Mouse (Mus musculus): ENCODE measurements around the gene Kifc5b. TPM values are rescaled to one million over a fixed set of nuclear protein-coding genes. Genes with fewer than 3 reads are reported as not detected.
A peak's percentile ranks its signal among the peaks of the same experiment; 100 is the strongest.

Kifc5b gene
- polyA plus RNA-seq (2015; fragmentation: Nextera tagmentation; extraction: Ambion mirVana) = 9.0 and 12.9 TPM in 2 replicates

GRCm38 (mm10) chr17:26916711-26917482 is at the start of gene Kifc5b:
Kifc5b (plus strand) TSS chr17:26917091.
- Histone ChIP-seq H3K9ac (ENCODE audit: low read length) (peak within 1 kb of the TSS; percentile 75), H3K4me3 (ENCODE audit: low read length) (peak within 1 kb of the TSS; percentile 77), H3K27me3 (ENCODE audit: control insufficient read depth, insufficient read depth, low read depth, low read length) (no peaks in the 10 kb centered on the region), H3K4me1 (replicated peaks; ENCODE audit: control insufficient read depth, insufficient read depth, low read length) (peaks cover 7% of the 10 kb centered on the region; the same call in 1 of the 2 replicates), H3K4me2 (ENCODE audit: low read depth, low read length) (peak within 1 kb of the TSS; percentile 60), H3K9me3 (ENCODE audit: control insufficient read depth, low read length) (no peaks in the 10 kb centered on the region), H3K36me3 (ENCODE audit: control insufficient read depth, insufficient read depth, low read length) (peaks cover 7% of the 10 kb centered on the region), H3K27ac (ENCODE audit: low read length) (peak within 1 kb of the TSS; percentile 43; the same call in 1 of the 2 replicates)
- peak; percentile 100 for ATAC-seq (ENCODE audit: low read depth)
- under 1% methylated on average over 71 of the region's 72 CpGs for WGBS

GRCm38 (mm10) chr17:26868756-26869155 is 48.1 kb upstream of the Kifc5b start:
- Histone ChIP-seq H3K27ac (ENCODE audit: low read length) (no peak overlapping the region), H3K9me3 (ENCODE audit: control insufficient read depth, low read length) (no peaks in the 10 kb centered on the region), H3K27me3 (ENCODE audit: control insufficient read depth, insufficient read depth, low read depth, low read length) (no peaks in the 10 kb centered on the region), H3K4me1 (replicated peaks; ENCODE audit: control insufficient read depth, insufficient read depth, low read length) (peaks cover 6% of the 10 kb centered on the region; the same call in 1 of the 2 replicates), H3K4me3 (ENCODE audit: low read length) (no peak overlapping the region), H3K9ac (ENCODE audit: low read length) (no peak overlapping the region), H3K4me2 (ENCODE audit: low read depth, low read length) (no peak overlapping the region), H3K36me3 (ENCODE audit: control insufficient read depth, insufficient read depth, low read length) (no peaks in the 10 kb centered on the region)
- no peak for ATAC-seq (ENCODE audit: low read depth)
- 21% methylated on average over 5 of the region's 5 CpGs for WGBS

- Histone ChIP-seq H3K9me3 (ENCODE audit: control insufficient read depth, low read length) (no peaks in the 10 kb centered on the region), H3K36me3 (ENCODE audit: control insufficient read depth, insufficient read depth, low read length) (no peaks in the 10 kb centered on the region), H3K4me2 (ENCODE audit: low read depth, low read length) (no peak overlapping the region), H3K4me3 (ENCODE audit: low read length) (no peak overlapping the region), H3K27me3 (ENCODE audit: control insufficient read depth, insufficient read depth, low read depth, low read length) (no peaks in the 10 kb centered on the region), H3K9ac (ENCODE audit: low read length) (no peak overlapping the region), H3K27ac (ENCODE audit: low read length) (peak overlapping the region; percentile 70), H3K4me1 (replicated peaks; ENCODE audit: control insufficient read depth, insufficient read depth, low read length) (peaks cover 3% of the 10 kb centered on the region)
- 49% methylated on average over 3 of the region's 3 CpGs for WGBS
- ATAC-seq (ENCODE audit: low read depth) = peak; percentile 89
These were observed 44.0 kb upstream of the Kifc5b start for GRCm38 (mm10) chr17:26872870-26873269.

- 48% methylated on average over 8 of the region's 8 CpGs for WGBS
- H3K4me2 ChIP-seq (ENCODE audit: low read depth, low read length) = no peak overlapping the region
These were observed 43.4 kb upstream of the Kifc5b start for GRCm38 (mm10) chr17:26873502-26873901.

GRCm38 (mm10) chr17:26874542-26874941 is 42.3 kb upstream of the Kifc5b start:
- Histone ChIP-seq H3K4me1 (replicated peaks; ENCODE audit: control insufficient read depth, insufficient read depth, low read length) (peaks cover 3% of the 10 kb centered on the region), H3K36me3 (ENCODE audit: control insufficient read depth, insufficient read depth, low read length) (no peaks in the 10 kb centered on the region), H3K27ac (ENCODE audit: low read length) (no peak overlapping the region), H3K9me3 (ENCODE audit: control insufficient read depth, low read length) (no peaks in the 10 kb centered on the region), H3K4me2 (ENCODE audit: low read depth, low read length) (no peak overlapping the region), H3K9ac (ENCODE audit: low read length) (no peak overlapping the region), H3K4me3 (ENCODE audit: low read length) (no peak overlapping the region), H3K27me3 (ENCODE audit: control insufficient read depth, insufficient read depth, low read depth, low read length) (no peaks in the 10 kb centered on the region)
- WGBS = 72% methylated on average over 11 of the region's 11 CpGs
- no peak for ATAC-seq (ENCODE audit: low read depth)

More at GRCm38 (mm10) chr17:26873502-26873901, 43.4 kb upstream of the Kifc5b start:
- Histone ChIP-seq H3K36me3 (ENCODE audit: control insufficient read depth, insufficient read depth, low read length) (no peaks in the 10 kb centered on the region), H3K9ac (ENCODE audit: low read length) (no peak overlapping the region), H3K27me3 (ENCODE audit: control insufficient read depth, insufficient read depth, low read depth, low read length) (no peaks in the 10 kb centered on the region), H3K4me3 (ENCODE audit: low read length) (no peak overlapping the region), H3K27ac (ENCODE audit: low read length) (peak overlapping the region; percentile 70), H3K9me3 (ENCODE audit: control insufficient read depth, low read length) (no peaks in the 10 kb centered on the region), H3K4me1 (replicated peaks; ENCODE audit: control insufficient read depth, insufficient read depth, low read length) (peaks cover 3% of the 10 kb centered on the region)
- ATAC-seq (ENCODE audit: low read depth) = no peak; the same call in 1 of the 2 replicates

- H3K4me3 ChIP-seq (ENCODE audit: low read length) = no peak overlapping the region
- H3K4me2 ChIP-seq (ENCODE audit: low read depth, low read length) = no peak overlapping the region
- peak; percentile 76 for ATAC-seq (ENCODE audit: low read depth)
- H3K36me3 ChIP-seq (ENCODE audit: control insufficient read depth, insufficient read depth, low read length) = no peaks in the 10 kb centered on the region
- H3K9ac ChIP-seq (ENCODE audit: low read length) = no peak overlapping the region
- no peaks in the 10 kb centered on the region for H3K27me3 ChIP-seq (ENCODE audit: control insufficient read depth, insufficient read depth, low read depth, low read length)
- H3K27ac ChIP-seq (ENCODE audit: low read length) = no peak overlapping the region
- peaks cover 3% of the 10 kb centered on the region for H3K4me1 ChIP-seq (replicated peaks; ENCODE audit: control insufficient read depth, insufficient read depth, low read length)
- H3K9me3 ChIP-seq (ENCODE audit: control insufficient read depth, low read length) = no peaks in the 10 kb centered on the region
- 58% methylated on average over 7 of the region's 7 CpGs for WGBS
These were observed 39.0 kb upstream of the Kifc5b start for GRCm38 (mm10) chr17:26877927-26878326.

GRCm38 (mm10) chr17:26879235-26879634 is 37.7 kb upstream of the Kifc5b start:
- 82% methylated on average over 6 of the region's 6 CpGs for WGBS
- H3K27ac ChIP-seq (ENCODE audit: low read length) = no peak overlapping the region
- H3K9ac ChIP-seq (ENCODE audit: low read length) = no peak overlapping the region
- no peak for ATAC-seq (ENCODE audit: low read depth)
- no peaks in the 10 kb centered on the region for H3K9me3 ChIP-seq (ENCODE audit: control insufficient read depth, low read length)
- no peaks in the 10 kb centered on the region for H3K27me3 ChIP-seq (ENCODE audit: control insufficient read depth, insufficient read depth, low read depth, low read length)
- H3K36me3 ChIP-seq (ENCODE audit: control insufficient read depth, insufficient read depth, low read length) = no peaks in the 10 kb centered on the region
- H3K4me2 ChIP-seq (ENCODE audit: low read depth, low read length) = no peak overlapping the region
- H3K4me3 ChIP-seq (ENCODE audit: low read length) = no peak overlapping the region
- H3K4me1 ChIP-seq (replicated peaks; ENCODE audit: control insufficient read depth, insufficient read depth, low read length) = peaks cover 6% of the 10 kb centered on the region

- no peak for ATAC-seq (ENCODE audit: low read depth)
- H3K9ac ChIP-seq (ENCODE audit: low read length) = no peak overlapping the region
- 86% methylated on average over 1 of the region's 1 CpGs for WGBS
These were observed 34.2 kb upstream of the Kifc5b start for GRCm38 (mm10) chr17:26882706-26883105.

GRCm38 (mm10) chr17:26883585-26883984 is 33.3 kb upstream of the Kifc5b start:
- no peak overlapping the region for H3K27ac ChIP-seq (ENCODE audit: low read length)
- no peak overlapping the region for H3K9ac ChIP-seq (ENCODE audit: low read length)
- ATAC-seq (ENCODE audit: low read depth) = no peak
- H3K4me1 ChIP-seq (replicated peaks; ENCODE audit: control insufficient read depth, insufficient read depth, low read length) = peaks cover 15% of the 10 kb centered on the region
- no peaks in the 10 kb centered on the region for H3K36me3 ChIP-seq (ENCODE audit: control insufficient read depth, insufficient read depth, low read length)
- H3K4me3 ChIP-seq (ENCODE audit: low read length) = no peak overlapping the region
- no peak overlapping the region for H3K4me2 ChIP-seq (ENCODE audit: low read depth, low read length)
- H3K9me3 ChIP-seq (ENCODE audit: control insufficient read depth, low read length) = no peaks in the 10 kb centered on the region
- no peaks in the 10 kb centered on the region for H3K27me3 ChIP-seq (ENCODE audit: control insufficient read depth, insufficient read depth, low read depth, low read length)
- 74% methylated on average over 6 of the region's 6 CpGs for WGBS

More at GRCm38 (mm10) chr17:26882706-26883105, 34.2 kb upstream of the Kifc5b start:
- H3K4me2 ChIP-seq (ENCODE audit: low read depth, low read length) = no peak overlapping the region
- H3K27ac ChIP-seq (ENCODE audit: low read length) = no peak overlapping the region
- no peaks in the 10 kb centered on the region for H3K9me3 ChIP-seq (ENCODE audit: control insufficient read depth, low read length)
- peaks cover 17% of the 10 kb centered on the region for H3K4me1 ChIP-seq (replicated peaks; ENCODE audit: control insufficient read depth, insufficient read depth, low read length)
- H3K27me3 ChIP-seq (ENCODE audit: control insufficient read depth, insufficient read depth, low read depth, low read length) = no peaks in the 10 kb centered on the region
- no peak overlapping the region for H3K4me3 ChIP-seq (ENCODE audit: low read length)
- H3K36me3 ChIP-seq (ENCODE audit: control insufficient read depth, insufficient read depth, low read length) = no peaks in the 10 kb centered on the region

Measured in lung, embryonic 16.5 days (tissue).